Mouse (Mus musculus) liver, postnatal 0 days (tissue): ENCODE measurements around the gene Ptk7.

ENCODE experiments used
- CTCF ChIP-seq: sonication (generic); IDR thresholded peaks from 2 replicates; pipeline ENCODE4 v1.5.1; 2016; ENCODE audit warnings: antibody characterized with exemption, low read depth
- EP300 ChIP-seq: IDR thresholded peaks from 2 replicates; pipeline ENCODE4 v1.6.1; 2016; ENCODE audit warnings: antibody characterized with exemption, low read depth, mild to moderate bottlenecking

GRCm38 (mm10) chr17:46609721-46610514 is 19.4 kb downstream of the Ptk7 start:
- TF ChIP-seq CTCF (no peak), EP300 (no peak)
